Mouse (Mus musculus): ENCODE data around the gene Spag7.

- TF ChIP-seq CTCF (conservative IDR thresholded peaks at IDR 0.05; ENCODE audit: low read length), result no peak
- no peak for TF ChIP-seq NANOG (IDR thresholded peaks at IDR 0.05; ENCODE audit: borderline replicate concordance, low read length)
Measured at GRCm38 (mm10) chr11:70699722-70700556, 30.7 kb upstream of the Spag7 start, which contains the start of the genes Inca1 and Kif1c.
